Mouse (Mus musculus) activated CD4-positive, CD25-positive, alpha-beta regulatory T cell (primary cell): ENCODE data around the gene Mrm2. TPM values are rescaled to one million over a fixed set of nuclear protein-coding genes. Genes with fewer than 3 reads are reported as not detected.

ENCODE experiments used
- polyA plus RNA-seq, 2 experiments: library from polyadenylated mRNA; unstranded; fragments of 100-300 nt; shearing (Covaris generic); gene quantifications; one replicate each; pipeline ENCODE4 v1.2.1; 2017

The Mrm2 gene
- 10 to 100 TPM; 12.1 to 13.2 TPM for polyA plus RNA-seq

GRCm38 (mm10) chr5:140331615-140332512 lies at the start of gene Mrm2:
TSS of gene Mrm2 (minus strand) at chr5:140331898.

GRCm38 (mm10) chr5:140321042-140321755 lies 10.5 kb downstream of the Mrm2 start, which contains the start of the genes Mad1l1 and Nudt1:
TSS of gene Mad1l1 (minus strand) at chr5:140321552.
TSS of gene Nudt1 (plus strand) at chr5:140321656.

Other genes with a start within 250 kb of the Mrm2 start
- gene Mad1l1, start 10.3 kb downstream of the Mrm2 start, polyA plus RNA-seq, result 10 to 100 TPM; 15.7 to 19.4 TPM
- gene Nudt1, start 10.2 kb downstream of the Mrm2 start, polyA plus RNA-seq, result 10 to 100 TPM; 15.9 to 19.3 TPM
- gene Snx8, start 57.4 kb upstream of the Mrm2 start, polyA plus RNA-seq, result under 1 TPM; 0.68 to 0.88 TPM
- gene Eif3b, start 87.4 kb upstream of the Mrm2 start, polyA plus RNA-seq, result 100 to 1,000 TPM; 168 to 185 TPM
- gene Gm4869, start 113.7 kb upstream of the Mrm2 start, polyA plus RNA-seq, result not detected
- gene Chst12, start 173.7 kb upstream of the Mrm2 start, polyA plus RNA-seq, result 10 to 100 TPM; 31.1 to 43.3 TPM
- 1 to 10 TPM; 5.6 to 6.6 TPM for gene Grifin, start 233.2 kb upstream of the Mrm2 start, polyA plus RNA-seq